Mouse (Mus musculus) gastrocnemius, postnatal 4 days (tissue): ENCODE measurements around the gene Arhgap23. TPM values are rescaled to one million over a fixed set of nuclear protein-coding genes. Genes with fewer than 3 reads are reported as not detected.
A peak's percentile ranks its signal among the peaks of the same experiment; 100 is the strongest.

ENCODE experiments used
- DNase-seq, 2 experiments: peaks; one replicate each; pipeline ENCODE4 v3.0.0; 2021 to 2022; ENCODE audit warnings: low spot score in 2 of 2, mixed read lengths in 2 of 2
- long read RNA-seq, 2 experiments: library from polyadenylated mRNA; stranded (forward); transcript quantifications; one replicate each; pipeline ENCODE4 v2.0.0; 2021
- total RNA-seq, 2 experiments: library from RNA; stranded (reverse); gene quantifications; 2 replicates each; pipeline ENCODE4 v1.2.3; 2021

The Arhgap23 gene
- 10 to 100 TPM; 29.9 to 30.9 TPM for total RNA-seq
- long read RNA-seq, experiment 1, full-length matches to known transcripts = 4 of 26 reads
- long read RNA-seq, experiment 1, partial matches to known transcripts = 17 of 26 reads
- long read RNA-seq, experiment 1, other reads (novel, unspliced or antisense) = 5 of 26 reads
- long read RNA-seq, experiment 2, full-length matches to known transcripts = 3 of 32 reads
- long read RNA-seq, experiment 2, partial matches to known transcripts = 15 of 32 reads
- long read RNA-seq, experiment 2, other reads (novel, unspliced or antisense) = 14 of 32 reads

- peak; percentile 62 to 82 for DNase-seq
Measured at GRCm38 (mm10) chr11:97415330-97415711, at the start of gene Arhgap23. TSS of gene Arhgap23 (plus strand) at chr11:97415533.

GRCm38 (mm10) chr11:97365556-97365955 lies 49.8 kb upstream of the Arhgap23 start:
- DNase-seq = no peak

- no peak for DNase-seq
Measured at GRCm38 (mm10) chr11:97368501-97368900, 46.8 kb upstream of the Arhgap23 start.

- DNase-seq = no peak
Measured at GRCm38 (mm10) chr11:97370329-97371091, 44.8 kb upstream of the Arhgap23 start.

GRCm38 (mm10) chr11:97372159-97372864 lies 43.0 kb upstream of the Arhgap23 start:
- DNase-seq = no peak

GRCm38 (mm10) chr11:97373402-97373801 lies 41.9 kb upstream of the Arhgap23 start:
- DNase-seq = no peak

- DNase-seq = no peak
Measured at GRCm38 (mm10) chr11:97380036-97380435, 35.3 kb upstream of the Arhgap23 start.

GRCm38 (mm10) chr11:97383017-97383416 lies 32.3 kb upstream of the Arhgap23 start:
- DNase-seq = no peak

GRCm38 (mm10) chr11:97383764-97384163 lies 31.6 kb upstream of the Arhgap23 start:
- no peak for DNase-seq

GRCm38 (mm10) chr11:97387811-97388210 lies 27.5 kb upstream of the Arhgap23 start:
- no peak for DNase-seq

GRCm38 (mm10) chr11:97389127-97389526 lies 26.2 kb upstream of the Arhgap23 start:
- DNase-seq = no peak

GRCm38 (mm10) chr11:97393658-97394057 lies 21.7 kb upstream of the Arhgap23 start:
- DNase-seq = no peak

- no peak for DNase-seq
Measured at GRCm38 (mm10) chr11:97394146-97394545, 21.2 kb upstream of the Arhgap23 start.

- DNase-seq = no peak
Measured at GRCm38 (mm10) chr11:97398506-97398905, 16.8 kb upstream of the Arhgap23 start.

- DNase-seq = peak; percentile 72 to 82
Measured at GRCm38 (mm10) chr11:97399958-97400710, 15.2 kb upstream of the Arhgap23 start.

- DNase-seq = no peak
Measured at GRCm38 (mm10) chr11:97401082-97401481, 14.3 kb upstream of the Arhgap23 start.

- no peak for DNase-seq
Measured at GRCm38 (mm10) chr11:97401686-97402435, 13.5 kb upstream of the Arhgap23 start.

- no peak for DNase-seq
Measured at GRCm38 (mm10) chr11:97402746-97403145, 12.6 kb upstream of the Arhgap23 start.

- DNase-seq = no peak
Measured at GRCm38 (mm10) chr11:97403614-97404183, 11.6 kb upstream of the Arhgap23 start.

- peak in 1 of 2 experiments; percentile 65 for DNase-seq
Measured at GRCm38 (mm10) chr11:97404184-97404760, 11.1 kb upstream of the Arhgap23 start.
